Mouse (Mus musculus) CH12.LX (cell line): Measurements from ENCODE around the gene Cdca7. TPM values are rescaled to one million over a fixed set of nuclear protein-coding genes. Genes with fewer than 3 reads are reported as not detected.
A peak's percentile ranks its signal among the peaks of the same experiment; 100 is the strongest.

ENCODE experiments used
- DNase-seq: peaks from one replicate; pipeline ENCODE4 v3.0.0-alpha.2; 2013; ENCODE audit errors: extremely low read depth
- H3K27ac ChIP-seq: 2 replicates; pipeline ENCODE4 v1.5.1; 2012; ENCODE audit warnings: low read depth, mild to moderate bottlenecking, control low read depth, moderate library complexity; ENCODE audit not compliant: insufficient read depth
- H3K27me3 ChIP-seq: replicated peaks from 2 replicates; pipeline ENCODE3; 2012; ENCODE audit warnings: inconsistent platforms
- H3K36me3 ChIP-seq, 2 experiments: replicated peaks in 1 of 2; 2 replicates each; pipeline versions ENCODE3 to v1.6.1; 2012; ENCODE audit warnings: inconsistent platforms in 1 of 2, low read length in 1 of 2, mild to moderate bottlenecking in 1 of 2, mixed read lengths in 1 of 2, moderate library complexity in 1 of 2; ENCODE audit not compliant: control insufficient read depth in 1 of 2, insufficient read depth in 1 of 2
- H3K4me1 ChIP-seq, 2 experiments: 2 replicates each; pipeline ENCODE4 v1.6.1; 2012; ENCODE audit warnings: inconsistent platforms in 1 of 2, moderate library complexity in 1 of 2; ENCODE audit not compliant: insufficient read depth in 2 of 2, control insufficient read depth in 1 of 2
- H3K4me2 ChIP-seq: 2 replicates; pipeline ENCODE4 v1.6.1; 2012; ENCODE audit warnings: low read depth, mild to moderate bottlenecking, control low read depth; ENCODE audit not compliant: poor library complexity, insufficient read depth, severe bottlenecking
- H3K4me3 ChIP-seq, 3 experiments: fragments of 150-350 bp in 1 of 3; sonication (generic) in 1 of 3; replicated peaks in 1 of 3; 2 replicates each; pipeline versions ENCODE3 to v1.5.1; 2011 to 2012; ENCODE audit warnings: low read depth in 2 of 3, low read length in 2 of 3, mild to moderate bottlenecking in 2 of 3, moderate library complexity in 2 of 3, control low read depth in 1 of 3, improper control_type of control experiment in 1 of 3, inconsistent platforms in 1 of 3, mixed read lengths in 1 of 3; ENCODE audit not compliant: poor library complexity in 1 of 3
- H3K79me2 ChIP-seq: replicated peaks from 2 replicates; pipeline ENCODE4 v1.6.1; 2012; ENCODE audit warnings: mild to moderate bottlenecking, moderate library complexity; ENCODE audit not compliant: control insufficient read depth, poor library complexity, insufficient read depth, severe bottlenecking; ENCODE audit errors: extremely low read depth
- H3K9ac ChIP-seq: 2 replicates; pipeline ENCODE4 v1.6.1; 2012; ENCODE audit warnings: low read depth, mild to moderate bottlenecking, control low read depth, moderate library complexity; ENCODE audit not compliant: insufficient read depth
- H3K9me3 ChIP-seq: replicated peaks from 2 replicates; pipeline ENCODE3; 2012; ENCODE audit warnings: low read length, inconsistent platforms, mixed read lengths
- CHD1 ChIP-seq: IDR thresholded peaks from 2 replicates; pipeline ENCODE4 v1.6.1; 2012; ENCODE audit warnings: low read depth, low read length, improper control_type of control experiment, inconsistent platforms
- E2F4 ChIP-seq: IDR thresholded peaks from 2 replicates; pipeline ENCODE4 v1.6.1; 2011; ENCODE audit warnings: low read depth, low read length, improper control_type of control experiment; ENCODE audit not compliant: insufficient replicate concordance
- ELF1 ChIP-seq: IDR thresholded peaks from 2 replicates; pipeline ENCODE4 v1.6.1; 2014; ENCODE audit warnings: low read depth, mild to moderate bottlenecking, inconsistent platforms, low read length, improper control_type of control experiment
- ETS1 ChIP-seq: conservative IDR thresholded peaks from 2 replicates; pipeline ENCODE4 v1.6.1; 2012; ENCODE audit warnings: low read depth, mild to moderate bottlenecking, inconsistent platforms, low read length, improper control_type of control experiment, moderate library complexity
- GABPA ChIP-seq: IDR thresholded peaks from 2 replicates; pipeline ENCODE4 v1.6.1; 2012; ENCODE audit warnings: low read depth, low read length, improper control_type of control experiment, inconsistent platforms; ENCODE audit not compliant: insufficient replicate concordance
- HCFC1 ChIP-seq: IDR thresholded peaks from 2 replicates; pipeline ENCODE4 v1.6.1; 2012; ENCODE audit warnings: low read depth, mild to moderate bottlenecking, inconsistent platforms, low read length, improper control_type of control experiment
- JUN ChIP-seq: IDR thresholded peaks from 2 replicates; pipeline ENCODE4 v1.6.1; 2011; ENCODE audit warnings: low read depth, mild to moderate bottlenecking, low read length, improper control_type of control experiment, moderate library complexity; ENCODE audit not compliant: insufficient read depth
- JUND ChIP-seq: conservative IDR thresholded peaks from 2 replicates; pipeline ENCODE4 v1.6.1; 2011; ENCODE audit warnings: low read depth, low read length, improper control_type of control experiment
- KAT2A ChIP-seq: IDR thresholded peaks from 2 replicates; pipeline ENCODE4 v1.6.1; 2012; ENCODE audit warnings: low read length, improper control_type of control experiment, inconsistent platforms; ENCODE audit not compliant: insufficient replicate concordance
- MAZ ChIP-seq: IDR thresholded peaks from 2 replicates; pipeline ENCODE4 v1.6.1; 2012; ENCODE audit warnings: low read depth, mild to moderate bottlenecking, inconsistent platforms, low read length, improper control_type of control experiment, moderate library complexity
- MYC ChIP-seq: IDR thresholded peaks from 2 replicates; pipeline ENCODE4 v1.6.1; 2011; ENCODE audit warnings: low read depth, mild to moderate bottlenecking, improper control_type of control experiment, low read length
- NELFE ChIP-seq: IDR thresholded peaks from 2 replicates; pipeline ENCODE4 v1.6.1; 2011; ENCODE audit warnings: low read depth, low read length, improper control_type of control experiment
- PAX5 ChIP-seq: IDR thresholded peaks from 2 replicates; pipeline ENCODE4 v1.6.1; 2012; ENCODE audit warnings: low read length, inconsistent platforms, mixed read lengths
- POLR2A ChIP-seq: IDR thresholded peaks from 2 replicates; pipeline ENCODE4 v1.6.1; 2011; ENCODE audit warnings: low read depth, mild to moderate bottlenecking, improper control_type of control experiment, low read length
- RAD21 ChIP-seq: IDR thresholded peaks from 2 replicates; pipeline ENCODE4 v1.6.1; 2011; ENCODE audit warnings: low read depth, mild to moderate bottlenecking, low read length, improper control_type of control experiment, moderate library complexity
- RCOR1 ChIP-seq: conservative IDR thresholded peaks from 2 replicates; pipeline ENCODE4 v1.6.1; 2012; ENCODE audit warnings: low read depth, mild to moderate bottlenecking, inconsistent platforms, low read length, improper control_type of control experiment
- SIN3A ChIP-seq: IDR thresholded peaks from 2 replicates; pipeline ENCODE4 v1.6.1; 2012; ENCODE audit warnings: low read length, improper control_type of control experiment, inconsistent platforms
- UBTF ChIP-seq: IDR thresholded peaks from 2 replicates; pipeline ENCODE4 v1.6.1; 2012; ENCODE audit warnings: low read depth, mild to moderate bottlenecking, inconsistent platforms, low read length, improper control_type of control experiment, moderate library complexity
- USF1 ChIP-seq: IDR thresholded peaks from 2 replicates; pipeline ENCODE4 v1.6.1; 2014; ENCODE audit warnings: low read depth, mild to moderate bottlenecking, inconsistent platforms, low read length, improper control_type of control experiment
- ZKSCAN1 ChIP-seq: IDR thresholded peaks from 2 replicates; pipeline ENCODE4 v1.6.1; 2012; ENCODE audit warnings: low read depth, inconsistent platforms, low read length, improper control_type of control experiment, borderline replicate concordance
- dilution Hi-C: fragments of 300-500 bp; cut with MboI; formaldehyde crosslinking; loops from 2 replicates; pipeline ENCODE4 v1.14.3; 2020; ENCODE audit warnings: low sequenced_read_pairs; ENCODE audit not compliant: extremely low pct_unique_long_range_greater_than_20kb, extremely low pct_ligation_motif_present
- in situ Hi-C: fragments of 300-500 bp; cut with MboI; formaldehyde crosslinking; loops from 3 replicates; pipeline ENCODE4 v1.14.3; 2019; ENCODE audit warnings: low sequenced_read_pairs, low pct_ligation_motif_present, low pct_unique_long_range_greater_than_20kb, mixed read lengths
- polyA plus RNA-seq: library from polyadenylated mRNA; unstranded; fragments of >175 nt; gene quantifications from 2 replicates; pipeline ENCODE4 v1.2.1, GENCODE M21; 2012; ENCODE audit warnings: low read depth; ENCODE audit not compliant: insufficient read length
- total RNA-seq, 2 experiments: library from RNA; depleted of rRNA; stranded (reverse); fragments of 300-350 nt in 1 of 2; fragments of >200 nt in 1 of 2; gene quantifications; 2 replicates each; pipeline ENCODE4 v1.2.3; 2012 to 2014

Gene Cdca7
- total and polyA plus RNA-seq, 3 experiments: 83.5 to 202 (median 114) TPM

GRCm38 (mm10) chr2:72477221-72477620 lies 1.3 kb downstream of the Cdca7 start:
- Histone ChIP-seq H3K27ac (no peak overlapping the region), H3K36me3 (peaks cover 18 to 40% of the 10 kb centered on the region in 2 experiments), H3K4me3 (peak overlapping the region; percentile 88 to 95 (median 92)), H3K4me1 (peaks cover 12 to 49% of the 10 kb centered on the region in 2 experiments), H3K9me3 (no peaks in the 10 kb centered on the region), H3K4me2 (peak overlapping the region; percentile 88), H3K27me3 (no peaks in the 10 kb centered on the region), H3K9ac (peak overlapping the region; percentile 81), H3K79me2 (peaks cover 40% of the 10 kb centered on the region)
- DNase-seq: no peak
- TF ChIP-seq POLR2A (no peak), PAX5 (no peak), HCFC1 (no peak), MYC (no peak), RCOR1 (no peak), JUND (no peak), GABPA (no peak), USF1 (no peak), E2F4 (no peak), CHD1 (no peak; the same call in 1 of the 2 replicates), JUN (no peak)
- dilution Hi-C loops (no loop called here), in situ Hi-C loops (no loop called here)

GRCm38 (mm10) chr2:72478176-72478575 lies 2.2 kb downstream of the Cdca7 start:
- in situ Hi-C loops (no loop called here), dilution Hi-C loops (no loop called here)
- no peaks in the 10 kb centered on the region for H3K27me3 ChIP-seq
- H3K79me2 ChIP-seq: peaks cover 40% of the 10 kb centered on the region
- DNase-seq: no peak
- H3K4me2 ChIP-seq: peak overlapping the region; percentile 88; the same call in 1 of the 2 replicates
- H3K9me3 ChIP-seq: no peaks in the 10 kb centered on the region
- peaks cover 12 to 49% of the 10 kb centered on the region in 2 experiments for H3K4me1 ChIP-seq
- no peak overlapping the region for H3K9ac ChIP-seq
- no peak overlapping the region for H3K27ac ChIP-seq
- TF ChIP-seq MAZ (no peak), RAD21 (no peak), JUN (no peak), UBTF (no peak), ELF1 (no peak), POLR2A (no peak), NELFE (no peak), ETS1 (no peak), KAT2A (no peak), ZKSCAN1 (no peak), JUND (no peak), HCFC1 (no peak), SIN3A (no peak)
- TF ChIP-seq, all 38 proteins: peak for 0
- Histone ChIP-seq H3K4me3 (peak overlapping the region in 1 of 3 experiments; percentile 92), H3K36me3 (peaks cover 26 to 50% of the 10 kb centered on the region in 2 experiments)
